Mouse (Mus musculus): ENCODE data around the gene Dync2li1. TPM values are rescaled to one million over a fixed set of nuclear protein-coding genes. Genes with fewer than 3 reads are reported as not detected.

The Dync2li1 gene
- polyA plus RNA-seq, 1 experiment, result 10.1 TPM

- Histone ChIP-seq H3K4me3 (no peak overlapping the region), H3K36me3 (ENCODE audit: control insufficient read depth, insufficient read depth) (no peaks in the 10 kb centered on the region), H3K4me2 (ENCODE audit: low read depth) (no peak overlapping the region), H3ac (ENCODE audit: control insufficient read depth, insufficient read length) (no peak overlapping the region), H3K27me3 (ENCODE audit: control insufficient read depth, insufficient read depth, insufficient read length) (no peaks in the 10 kb centered on the region), H3K79me2 (ENCODE audit: control insufficient read depth, insufficient read depth) (no peaks in the 10 kb centered on the region)
- no peak for TF ChIP-seq TCF12 (IDR thresholded peaks at IDR 0.05; ENCODE audit: insufficient read depth, poor library complexity, severe bottlenecking)
- TF ChIP-seq SRF (IDR thresholded peaks at IDR 0.05; ENCODE audit: control insufficient read depth, insufficient read length, low read depth), result no peak
- no peak for TF ChIP-seq E2F4 (IDR thresholded peaks at IDR 0.05; ENCODE audit: insufficient read depth)
- no peak for TF ChIP-seq POLR2AphosphoS2 (IDR thresholded peaks at IDR 0.05; ENCODE audit: insufficient read length, low read depth)
- no peak for TF ChIP-seq TCF3 (IDR thresholded peaks at IDR 0.05; ENCODE audit: insufficient read length, low read depth)
- no peak for TF ChIP-seq MYOD1 (IDR thresholded peaks at IDR 0.05; ENCODE audit: control insufficient read depth in 1 of 3, insufficient read length in 2 of 3, low read depth in 2 of 3)
- TF ChIP-seq POLR2A (IDR thresholded peaks at IDR 0.05; ENCODE audit: insufficient read length, low read depth), result no peak
- TF ChIP-seq CEBPB (IDR thresholded peaks at IDR 0.05; ENCODE audit: insufficient read depth, poor library complexity, severe bottlenecking), result no peak
- no peak for TF ChIP-seq MAX (IDR thresholded peaks at IDR 0.05; ENCODE audit: low read depth)
- TF ChIP-seq USF1 (IDR thresholded peaks at IDR 0.05; ENCODE audit: low read depth), result no peak
- no peak for TF ChIP-seq MYOG (IDR thresholded peaks at IDR 0.05; ENCODE audit: control insufficient read depth in 1 of 3, insufficient read depth in 1 of 3, insufficient read length in 2 of 3, low read depth in 2 of 3)
- TF ChIP-seq REST (IDR thresholded peaks at IDR 0.05; ENCODE audit: insufficient read depth, insufficient read length), result no peak
These were observed 15.6 kb downstream of the Dync2li1 start for GRCm38 (mm10) chr17:84641893-84642292.

DNA sequence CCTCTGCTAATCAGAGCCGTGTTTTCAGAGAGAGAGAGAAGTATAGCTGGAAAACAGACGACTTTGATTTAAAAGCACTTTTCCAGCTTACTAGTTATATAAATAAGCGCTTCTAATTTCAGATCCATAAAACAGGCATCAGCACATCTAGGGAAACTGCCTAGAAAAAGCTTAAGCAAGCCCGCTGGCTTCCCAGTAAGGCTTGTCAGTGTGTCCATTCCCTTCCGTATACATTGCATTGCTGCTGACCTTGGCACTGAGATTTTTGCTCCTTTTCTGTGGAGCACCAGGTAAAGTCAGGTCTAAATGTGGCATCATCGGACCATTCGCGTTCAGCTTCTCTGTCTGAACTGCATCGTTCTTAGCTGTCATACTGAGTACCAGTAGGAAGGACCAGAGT lies 16.0 kb downstream of the Dync2li1 start:
- H3K36me3 ChIP-seq (ENCODE audit: control insufficient read depth, insufficient read depth), result no peaks in the 10 kb centered on the region
- H3K4me3 ChIP-seq, result no peak overlapping the region
- no peak overlapping the region for H3ac ChIP-seq (ENCODE audit: control insufficient read depth, insufficient read length)
- H3K27me3 ChIP-seq (ENCODE audit: control insufficient read depth, insufficient read depth, insufficient read length), result no peaks in the 10 kb centered on the region
- H3K4me2 ChIP-seq (ENCODE audit: low read depth), result no peak overlapping the region
- no peaks in the 10 kb centered on the region for H3K79me2 ChIP-seq (ENCODE audit: control insufficient read depth, insufficient read depth)
- TF ChIP-seq REST (IDR thresholded peaks at IDR 0.05; ENCODE audit: insufficient read depth, insufficient read length), result no peak
- TF ChIP-seq MYOD1 (IDR thresholded peaks at IDR 0.05; ENCODE audit: control insufficient read depth in 1 of 3, insufficient read length in 2 of 3, low read depth in 2 of 3), result no peak
- no peak for TF ChIP-seq USF1 (IDR thresholded peaks at IDR 0.05; ENCODE audit: low read depth)
- TF ChIP-seq CEBPB (IDR thresholded peaks at IDR 0.05; ENCODE audit: insufficient read depth, poor library complexity, severe bottlenecking), result no peak
- no peak for TF ChIP-seq TCF3 (IDR thresholded peaks at IDR 0.05; ENCODE audit: insufficient read length, low read depth)
- no peak for TF ChIP-seq POLR2AphosphoS2 (IDR thresholded peaks at IDR 0.05; ENCODE audit: insufficient read length, low read depth)
- no peak for TF ChIP-seq MYOG (IDR thresholded peaks at IDR 0.05; ENCODE audit: control insufficient read depth in 1 of 3, insufficient read depth in 1 of 3, insufficient read length in 2 of 3, low read depth in 2 of 3)
- TF ChIP-seq POLR2A (IDR thresholded peaks at IDR 0.05; ENCODE audit: insufficient read length, low read depth), result no peak
- TF ChIP-seq E2F4 (IDR thresholded peaks at IDR 0.05; ENCODE audit: insufficient read depth), result no peak
- TF ChIP-seq SRF (IDR thresholded peaks at IDR 0.05; ENCODE audit: control insufficient read depth, insufficient read length, low read depth), result no peak
- TF ChIP-seq TCF12 (IDR thresholded peaks at IDR 0.05; ENCODE audit: insufficient read depth, poor library complexity, severe bottlenecking), result no peak
- TF ChIP-seq MAX (IDR thresholded peaks at IDR 0.05; ENCODE audit: low read depth), result no peak

GRCm38 (mm10) chr17:84644292-84645050 lies 18.2 kb downstream of the Dync2li1 start:
- H3K36me3 ChIP-seq (ENCODE audit: control insufficient read depth, insufficient read depth), result no peaks in the 10 kb centered on the region

GRCm38 (mm10) chr17:84645119-84645518 lies 18.8 kb downstream of the Dync2li1 start:
- Histone ChIP-seq H3K4me2 (ENCODE audit: low read depth) (no peak overlapping the region), H3K4me3 (no peak overlapping the region), H3K27me3 (ENCODE audit: control insufficient read depth, insufficient read depth, insufficient read length) (no peaks in the 10 kb centered on the region), H3K79me2 (ENCODE audit: control insufficient read depth, insufficient read depth) (no peaks in the 10 kb centered on the region), H3ac (ENCODE audit: control insufficient read depth, insufficient read length) (no peak overlapping the region), H3K36me3 (ENCODE audit: control insufficient read depth, insufficient read depth) (no peaks in the 10 kb centered on the region)
- TF ChIP-seq E2F4 (IDR thresholded peaks at IDR 0.05; ENCODE audit: insufficient read depth), result no peak
- TF ChIP-seq MAX (IDR thresholded peaks at IDR 0.05; ENCODE audit: low read depth), result no peak
- TF ChIP-seq REST (IDR thresholded peaks at IDR 0.05; ENCODE audit: insufficient read depth, insufficient read length), result no peak
- no peak for TF ChIP-seq CEBPB (IDR thresholded peaks at IDR 0.05; ENCODE audit: insufficient read depth, poor library complexity, severe bottlenecking)
- no peak for TF ChIP-seq POLR2AphosphoS2 (IDR thresholded peaks at IDR 0.05; ENCODE audit: insufficient read length, low read depth)
- TF ChIP-seq TCF3 (IDR thresholded peaks at IDR 0.05; ENCODE audit: insufficient read length, low read depth), result no peak
- TF ChIP-seq POLR2A (IDR thresholded peaks at IDR 0.05; ENCODE audit: insufficient read length, low read depth), result no peak
- TF ChIP-seq SRF (IDR thresholded peaks at IDR 0.05; ENCODE audit: control insufficient read depth, insufficient read length, low read depth), result no peak
- no peak for TF ChIP-seq TCF12 (IDR thresholded peaks at IDR 0.05; ENCODE audit: insufficient read depth, poor library complexity, severe bottlenecking)
- no peak for TF ChIP-seq MYOG (IDR thresholded peaks at IDR 0.05; ENCODE audit: control insufficient read depth in 1 of 3, insufficient read depth in 1 of 3, insufficient read length in 2 of 3, low read depth in 2 of 3)
- TF ChIP-seq MYOD1 (IDR thresholded peaks at IDR 0.05; ENCODE audit: control insufficient read depth in 1 of 3, insufficient read length in 2 of 3, low read depth in 2 of 3), result no peak
- no peak for TF ChIP-seq USF1 (IDR thresholded peaks at IDR 0.05; ENCODE audit: low read depth)

More at GRCm38 (mm10) chr17:84644292-84645050, 18.2 kb downstream of the Dync2li1 start:
- Histone ChIP-seq H3K4me3 (no peak overlapping the region), H3K79me2 (ENCODE audit: control insufficient read depth, insufficient read depth) (no peaks in the 10 kb centered on the region), H3K4me2 (ENCODE audit: low read depth) (no peak overlapping the region), H3K27me3 (ENCODE audit: control insufficient read depth, insufficient read depth, insufficient read length) (no peaks in the 10 kb centered on the region), H3ac (ENCODE audit: control insufficient read depth, insufficient read length) (no peak overlapping the region)
- TF ChIP-seq CEBPB (IDR thresholded peaks at IDR 0.05; ENCODE audit: insufficient read depth, poor library complexity, severe bottlenecking) (no peak), REST (IDR thresholded peaks at IDR 0.05; ENCODE audit: insufficient read depth, insufficient read length) (no peak), MYOD1 (IDR thresholded peaks at IDR 0.05; ENCODE audit: control insufficient read depth in 1 of 3, insufficient read length in 2 of 3, low read depth in 2 of 3) (no peak), MAX (IDR thresholded peaks at IDR 0.05; ENCODE audit: low read depth) (no peak)

Measured in myocyte (in vitro differentiated cells).